Mouse (Mus musculus): Measurements from ENCODE around the gene Eri3.

Gene Eri3

DNA sequence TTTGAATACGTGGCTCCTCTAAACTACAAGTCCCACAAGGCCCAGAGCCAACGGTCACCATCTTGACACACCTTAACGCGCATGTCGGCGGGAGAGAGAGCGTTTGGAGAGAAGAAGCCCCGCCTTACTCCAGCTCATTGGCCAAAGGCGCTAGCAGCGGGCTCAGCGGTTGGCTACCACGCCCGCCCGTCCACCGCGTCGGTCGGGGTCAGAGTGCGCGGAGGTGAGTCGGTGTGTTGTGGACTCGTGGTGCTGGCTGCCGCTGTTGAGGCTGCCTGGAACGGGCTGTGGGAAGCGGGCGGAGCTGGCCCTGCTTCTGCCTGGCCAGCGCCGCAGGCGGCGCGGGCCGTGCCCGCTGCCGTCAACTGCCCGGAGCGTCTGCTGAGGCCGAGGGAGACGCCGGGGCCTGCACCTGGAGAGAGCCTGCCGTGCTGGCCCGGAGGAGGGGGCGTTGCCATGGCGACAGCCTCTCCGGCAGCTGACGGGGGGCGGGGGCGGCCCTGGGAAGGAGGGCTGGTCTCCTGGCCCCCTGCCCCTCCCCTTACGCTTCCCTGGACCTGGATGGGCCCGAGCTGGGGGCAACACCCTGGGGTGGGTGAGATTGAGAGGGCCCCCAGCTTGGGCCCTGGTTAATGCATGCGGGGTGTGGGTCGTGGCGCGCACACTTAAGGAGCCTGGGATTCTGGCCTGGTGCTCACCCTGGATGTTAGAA is at the start of gene Eri3:
Gene Eri3, plus strand, starts transcription at position 226 of the 712 bp plus-strand sequence.
- DNase-seq = peak; percentile 98

DNA sequence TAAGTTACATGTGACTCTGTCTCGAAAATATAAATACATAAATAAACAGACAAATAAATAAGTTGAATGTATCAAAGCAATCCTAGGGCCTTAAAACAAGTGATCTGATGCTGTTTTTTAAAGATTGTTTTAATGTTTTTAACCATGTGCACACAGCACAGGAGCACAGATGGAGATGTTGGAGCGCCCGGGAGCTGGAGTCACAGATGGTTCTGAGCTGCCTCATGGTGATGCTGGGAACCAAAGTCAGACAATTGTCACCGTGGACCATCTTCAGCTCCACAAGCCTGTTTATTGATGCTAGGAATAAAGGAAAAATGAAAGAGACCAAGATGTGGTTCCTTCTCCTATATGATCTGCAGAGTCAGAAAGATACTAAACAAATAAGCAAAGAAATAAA is 31.9 kb upstream of the Eri3 start:
- DNase-seq = no peak

DNA sequence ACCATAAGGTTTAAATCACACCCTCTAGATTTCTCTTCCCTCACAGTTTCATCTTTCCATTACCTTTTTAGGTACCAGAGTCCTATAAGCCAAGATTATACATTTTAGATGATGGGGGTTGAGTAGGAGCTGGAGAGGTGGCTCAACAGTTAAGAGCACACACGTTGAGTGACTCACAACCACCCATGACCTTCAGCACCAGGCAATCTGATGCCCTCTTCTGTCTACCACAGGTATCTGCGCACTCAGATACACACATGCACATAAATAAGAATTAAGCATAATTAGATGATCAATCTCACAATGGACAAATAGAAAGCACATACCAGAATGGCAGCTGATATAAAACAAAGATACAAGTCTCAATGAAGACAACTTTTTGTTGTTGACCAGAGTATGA is 28.8 kb upstream of the Eri3 start:
- no peak for DNase-seq

DNA sequence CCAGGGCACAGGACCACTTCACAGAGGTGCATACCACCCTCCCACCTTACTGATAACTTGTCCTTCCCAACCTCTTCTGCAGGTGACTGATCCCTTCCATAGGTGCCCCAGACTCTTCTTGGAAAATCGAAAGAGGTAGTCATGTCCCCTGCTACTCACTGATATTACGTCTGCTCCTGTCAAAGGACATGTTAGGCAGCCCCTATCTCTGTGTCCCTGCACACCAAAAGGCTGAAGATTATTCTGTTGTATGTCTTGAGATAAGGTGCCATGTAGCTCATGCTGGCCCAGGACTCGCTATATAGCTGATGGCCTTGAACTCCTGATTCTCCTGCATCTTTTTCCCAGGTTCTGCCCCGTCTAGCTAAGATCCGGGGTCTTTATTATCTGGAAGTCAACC is 24.2 kb upstream of the Eri3 start:
- DNase-seq = no peak

DNA sequence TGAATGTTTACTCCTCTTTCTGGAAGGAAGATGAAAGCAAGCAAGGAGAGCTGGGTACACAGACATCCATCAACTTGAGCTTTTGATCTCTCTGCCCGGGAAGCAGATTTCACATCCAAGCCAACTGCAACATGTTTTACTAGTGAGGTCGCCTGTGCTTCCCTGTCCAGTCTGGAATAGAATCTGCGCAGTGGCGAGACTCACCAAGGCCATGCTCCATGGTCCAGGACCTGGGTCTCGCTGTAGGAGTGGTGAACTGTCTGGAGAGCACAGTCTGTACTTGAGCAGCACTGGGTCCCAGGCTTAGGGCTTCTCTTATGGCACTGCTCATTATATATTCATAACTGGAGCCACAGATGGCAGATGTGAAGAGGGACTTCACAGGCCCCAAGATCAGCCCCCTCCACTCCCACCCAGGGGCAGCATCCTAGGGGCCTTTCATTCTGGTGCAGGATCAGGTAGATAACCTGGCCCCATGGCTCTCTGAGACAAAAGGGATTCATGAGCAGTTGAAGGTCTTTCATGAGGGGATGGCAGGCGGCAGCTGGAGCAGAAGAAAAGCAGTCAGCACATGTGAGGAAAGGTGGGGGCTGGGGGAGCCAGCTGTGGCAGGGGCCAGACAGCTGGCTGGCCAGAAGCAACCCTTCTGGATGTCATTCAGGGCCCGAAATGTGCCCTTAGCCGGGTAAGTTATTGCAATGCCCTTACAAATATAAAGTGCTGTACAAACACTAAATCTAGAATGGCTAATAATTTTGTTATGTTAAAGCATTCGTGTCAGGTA is 22.9 kb upstream of the Eri3 start:
- no peak for DNase-seq

DNA sequence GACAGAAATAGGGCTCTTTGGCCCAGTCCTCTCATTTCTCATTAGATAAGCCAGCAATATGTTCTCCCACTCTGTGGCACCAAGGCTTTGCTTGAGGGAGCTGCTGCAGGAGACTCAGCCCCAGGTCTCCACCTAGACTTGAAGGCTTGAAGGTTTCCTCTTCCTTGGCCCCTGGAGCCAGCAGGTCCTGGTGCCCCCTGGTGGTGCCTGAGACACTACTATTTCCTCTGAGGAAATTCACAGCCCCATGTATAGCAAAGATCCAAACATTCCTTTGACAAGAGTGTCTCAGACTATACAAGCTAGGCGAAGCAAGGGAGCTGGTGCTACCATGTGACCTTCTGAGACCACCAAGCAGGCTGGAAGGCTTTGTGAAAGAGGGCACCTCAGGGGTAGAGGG is 22.2 kb upstream of the Eri3 start:
- no peak for DNase-seq

DNA sequence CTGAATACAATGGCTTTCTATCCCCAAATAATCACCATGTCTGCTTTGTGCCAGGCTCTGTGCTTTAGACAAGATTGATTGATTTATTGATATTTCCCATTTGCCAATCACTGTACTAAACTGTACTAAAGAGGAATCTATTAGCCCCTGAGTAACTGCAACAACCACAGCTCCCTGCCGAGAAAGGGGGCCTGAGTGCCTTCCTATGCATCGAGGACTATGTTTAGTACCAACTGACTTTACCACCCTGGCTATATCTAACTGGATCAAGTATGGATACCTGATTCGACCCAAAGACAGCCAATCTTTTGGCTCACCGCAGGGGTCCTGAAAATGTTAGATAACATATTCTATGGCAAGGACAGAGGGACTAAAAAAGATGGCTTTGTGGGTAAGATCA is 20.3 kb upstream of the Eri3 start:
- DNase-seq = no peak

DNA sequence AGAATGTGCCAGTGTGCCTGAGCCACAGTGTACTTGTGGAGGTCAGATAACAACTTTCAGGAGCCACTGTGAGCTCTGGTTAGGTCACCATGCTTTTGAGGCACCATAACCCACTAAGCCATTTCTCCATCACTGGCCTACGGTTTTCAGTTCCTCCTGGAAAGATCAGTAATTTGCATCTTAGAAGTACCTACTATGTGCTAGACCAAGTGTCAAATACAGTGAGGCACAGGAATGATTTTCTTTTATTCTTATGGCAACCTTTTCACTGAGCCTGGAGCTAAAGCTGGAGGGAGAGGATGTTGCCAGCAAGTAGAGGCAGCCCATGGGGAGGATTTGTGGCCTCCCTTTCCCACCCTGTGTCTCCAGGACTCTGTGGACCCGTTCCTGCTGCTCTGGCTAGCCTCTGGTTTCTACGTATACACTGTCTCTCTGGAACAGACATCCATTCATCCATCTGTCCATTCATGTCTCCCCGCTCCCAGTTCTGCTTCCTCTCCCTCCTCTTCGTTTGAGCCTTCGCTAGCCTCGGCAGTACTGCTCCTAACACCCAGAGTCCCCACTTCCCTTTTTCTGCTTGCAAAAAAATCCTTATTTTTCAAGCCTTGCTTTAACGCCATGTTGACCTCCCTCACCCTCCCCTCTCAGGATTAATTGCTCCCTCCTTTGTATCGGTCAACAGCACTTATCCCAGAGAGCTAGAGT is 14.5 kb upstream of the Eri3 start:
- no peak for DNase-seq

DNA sequence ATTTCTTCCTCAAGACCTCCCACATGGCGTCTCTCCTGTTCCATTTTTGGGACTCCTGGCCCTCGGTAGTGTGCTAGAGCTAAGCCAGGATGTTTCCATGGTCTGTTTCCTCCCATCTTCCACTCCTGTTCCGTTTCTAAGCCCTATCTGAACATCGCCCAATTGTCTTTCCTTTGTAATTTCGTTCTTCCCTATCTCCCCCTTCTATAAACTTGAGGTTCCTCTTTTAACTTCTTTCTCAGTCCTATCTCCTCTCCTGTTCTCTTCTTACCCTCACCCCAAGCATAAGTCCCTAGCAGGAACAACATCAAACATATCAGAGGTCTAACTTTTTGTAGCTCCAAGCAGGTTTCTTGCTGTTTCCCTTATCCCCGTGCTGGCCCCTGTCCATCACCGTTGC is 13.2 kb upstream of the Eri3 start:
- no peak for DNase-seq

DNA sequence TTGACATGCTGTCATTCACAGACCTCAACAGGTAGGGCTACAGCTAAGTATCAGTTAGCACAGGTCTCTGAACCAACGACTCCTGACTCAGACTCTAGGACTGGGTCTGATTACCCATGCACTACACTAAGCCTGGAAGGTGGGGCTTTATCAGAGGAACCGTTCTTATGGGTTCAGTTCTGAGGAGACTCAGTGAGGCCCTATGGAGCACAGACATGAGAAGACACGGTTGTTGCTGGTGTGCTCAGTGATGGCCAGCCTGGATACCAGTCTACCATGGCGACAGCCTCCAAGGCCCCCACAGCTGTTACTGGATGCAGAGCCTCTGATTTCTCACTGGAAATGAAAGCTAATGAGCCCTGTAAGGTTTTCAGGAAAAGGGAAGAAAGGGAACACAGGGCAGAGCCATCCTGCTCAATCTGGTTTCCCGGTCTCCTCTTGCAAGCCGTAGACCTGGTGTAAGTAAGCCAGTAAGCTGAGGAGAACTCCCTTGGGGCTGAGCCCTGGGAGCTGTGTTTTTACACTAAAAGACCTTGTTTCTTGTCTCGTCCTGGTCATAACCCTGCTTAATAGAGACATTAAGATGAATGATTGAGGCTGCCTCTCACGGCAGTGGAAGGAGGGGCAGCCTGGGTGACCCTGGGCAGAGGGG is 10.7 kb upstream of the Eri3 start:
- DNase-seq = no peak

DNA sequence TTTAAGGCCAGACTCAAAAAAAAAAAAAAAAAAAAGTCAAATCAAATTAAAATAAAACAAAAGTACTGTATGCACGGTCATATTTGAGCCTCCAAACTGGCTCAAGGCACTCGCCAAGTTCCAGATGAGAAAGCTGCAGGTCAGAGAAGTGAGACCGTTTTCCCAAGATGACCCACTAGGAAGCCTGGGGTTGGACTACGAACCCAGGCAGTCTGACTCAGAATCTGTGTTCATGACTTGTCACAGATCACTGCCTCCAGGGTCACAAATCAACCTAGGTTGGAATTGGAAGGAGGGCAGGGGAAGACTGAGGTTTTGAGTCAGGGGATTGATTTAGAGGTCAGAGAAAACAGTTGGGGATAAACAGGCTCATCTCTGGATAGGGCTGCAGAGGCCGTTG is 9.6 kb upstream of the Eri3 start:
- no peak for DNase-seq

DNA sequence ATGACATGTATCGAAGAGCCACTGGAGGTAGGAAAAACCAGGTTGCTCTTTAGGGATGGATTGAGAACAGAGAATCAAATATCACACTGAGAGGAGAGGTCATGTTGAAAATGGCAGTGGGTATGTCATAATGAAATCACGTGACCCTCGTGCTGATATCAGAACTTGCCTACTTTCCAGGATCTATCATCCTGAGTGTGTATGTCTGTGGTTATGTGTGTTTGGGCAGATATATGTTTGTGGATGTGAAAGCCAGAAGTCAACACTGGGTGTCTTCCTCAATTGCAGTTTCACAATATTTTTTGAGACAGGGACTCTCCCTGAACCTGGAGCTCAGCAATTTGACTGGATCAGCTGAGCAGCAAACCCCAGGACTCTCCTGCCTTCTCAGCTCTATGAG is 4.7 kb upstream of the Eri3 start:
- no peak for DNase-seq

DNA sequence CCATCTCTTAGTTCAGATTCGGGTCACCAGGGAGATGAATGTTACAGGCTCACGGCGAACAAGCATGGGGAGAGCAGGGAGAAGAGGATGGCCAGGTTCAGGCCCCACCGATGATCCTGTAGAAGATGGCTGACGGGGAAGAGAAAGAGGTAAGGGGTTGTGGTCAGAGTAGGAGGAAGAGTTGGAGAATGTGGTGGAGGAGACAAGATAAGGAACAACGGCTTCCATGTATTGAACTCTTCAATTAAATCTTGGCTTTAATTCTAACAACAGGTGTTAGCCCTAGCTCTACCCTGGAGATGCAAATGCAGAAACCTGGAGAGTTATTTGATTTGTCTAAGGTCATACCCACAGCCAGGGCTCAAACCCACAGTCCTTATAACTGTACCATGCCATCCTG is 3.5 kb upstream of the Eri3 start:
- DNase-seq = no peak

DNA sequence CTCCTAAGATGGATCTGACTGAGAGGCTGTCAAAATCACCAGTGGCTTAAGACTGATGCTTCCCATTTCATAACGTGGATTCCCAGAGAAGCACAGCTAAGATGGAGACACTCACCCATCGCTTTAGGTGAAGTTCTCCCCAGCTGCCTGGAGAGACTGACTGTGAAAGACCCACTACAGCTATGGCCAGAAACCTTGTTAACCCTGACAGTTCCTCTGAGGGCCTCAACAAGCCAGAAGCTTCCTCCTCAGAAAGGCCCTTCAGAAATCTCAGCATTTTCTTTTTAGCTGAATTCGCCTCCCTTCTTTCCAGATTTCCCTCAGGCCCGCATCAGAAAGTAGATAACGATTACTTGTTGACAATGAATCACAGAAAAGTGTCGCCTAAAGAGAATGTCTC is 589 bp upstream of the Eri3 start:
- no peak for DNase-seq

DNA sequence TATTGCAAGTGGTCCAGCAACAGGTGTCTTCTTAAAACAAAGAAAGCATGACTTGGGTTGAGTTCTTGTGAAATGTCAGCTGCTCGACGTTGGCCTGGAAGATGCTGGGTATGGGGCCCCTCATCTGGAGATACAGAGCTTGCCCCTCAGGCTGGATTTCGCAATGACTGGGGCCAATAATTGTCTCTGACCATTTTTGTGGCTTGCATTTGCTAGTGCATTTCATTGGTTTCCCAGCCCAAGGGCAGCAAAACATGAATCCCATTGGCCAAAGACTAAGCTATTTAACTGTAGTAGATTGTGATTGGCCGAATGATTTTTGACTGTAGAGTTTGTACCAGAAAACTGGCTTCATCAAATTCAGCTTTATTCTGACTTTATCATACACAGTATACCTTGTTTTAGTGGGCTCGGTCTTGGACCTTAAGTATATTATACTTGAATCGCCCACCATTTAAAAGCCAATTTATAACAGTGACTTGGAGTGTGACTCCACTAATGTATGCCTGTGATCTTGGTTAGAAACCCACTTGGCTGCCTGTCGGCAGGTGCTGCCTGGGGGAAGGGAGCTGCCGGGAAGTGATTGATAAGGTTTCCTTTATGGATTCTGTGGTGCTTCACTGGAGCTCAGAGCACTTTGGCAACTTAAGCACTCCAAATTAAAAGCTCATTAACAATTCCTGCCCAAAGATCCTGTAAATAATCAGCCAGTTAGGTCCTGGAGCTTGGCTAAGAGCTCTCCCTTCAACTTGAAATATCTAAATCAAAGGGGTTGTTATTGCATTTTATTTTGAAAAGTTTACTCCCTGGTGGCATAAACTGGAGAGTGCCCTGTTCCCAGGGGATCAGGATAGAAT is 1.2 kb downstream of the Eri3 start:
- DNase-seq = no peak

DNA sequence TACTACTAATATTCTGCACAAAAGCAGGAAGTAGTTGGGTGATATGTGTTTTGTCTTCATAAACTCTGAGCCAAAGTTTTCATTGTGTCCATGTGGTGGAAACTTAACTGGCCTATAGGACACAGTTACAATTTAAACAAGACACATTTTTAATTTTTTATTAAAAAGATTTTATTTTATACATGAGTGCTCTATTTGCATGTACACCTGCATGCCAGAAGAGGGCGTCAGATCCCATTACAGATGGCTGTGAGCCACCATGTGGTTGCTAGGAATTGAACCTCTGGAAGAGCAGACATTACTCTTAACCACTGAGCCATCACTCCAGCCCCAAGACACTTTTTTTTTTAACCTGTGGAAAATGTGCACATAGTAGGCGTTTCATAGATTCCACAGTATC is 5.3 kb downstream of the Eri3 start:
- no peak for DNase-seq

DNA sequence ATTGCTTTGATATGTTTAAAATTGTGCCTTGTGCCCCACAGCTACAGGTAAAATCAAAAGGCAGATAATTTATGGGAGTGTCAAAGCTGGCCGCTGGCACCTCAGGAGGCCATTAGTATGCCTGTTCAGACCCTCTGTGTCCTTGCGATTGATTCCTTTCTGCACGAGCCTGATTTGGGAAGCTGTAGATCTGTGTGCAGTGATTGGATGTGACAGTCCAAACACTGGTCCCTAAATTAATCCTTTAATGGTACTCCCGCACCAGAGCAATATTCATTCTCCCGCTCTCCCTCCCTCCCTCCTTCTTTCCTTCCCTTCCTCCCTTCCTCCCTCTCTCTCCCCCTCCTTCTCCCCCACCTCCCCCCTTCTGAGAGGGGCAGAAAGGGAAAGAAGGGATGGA is 6.2 kb downstream of the Eri3 start:
- DNase-seq = no peak

DNA sequence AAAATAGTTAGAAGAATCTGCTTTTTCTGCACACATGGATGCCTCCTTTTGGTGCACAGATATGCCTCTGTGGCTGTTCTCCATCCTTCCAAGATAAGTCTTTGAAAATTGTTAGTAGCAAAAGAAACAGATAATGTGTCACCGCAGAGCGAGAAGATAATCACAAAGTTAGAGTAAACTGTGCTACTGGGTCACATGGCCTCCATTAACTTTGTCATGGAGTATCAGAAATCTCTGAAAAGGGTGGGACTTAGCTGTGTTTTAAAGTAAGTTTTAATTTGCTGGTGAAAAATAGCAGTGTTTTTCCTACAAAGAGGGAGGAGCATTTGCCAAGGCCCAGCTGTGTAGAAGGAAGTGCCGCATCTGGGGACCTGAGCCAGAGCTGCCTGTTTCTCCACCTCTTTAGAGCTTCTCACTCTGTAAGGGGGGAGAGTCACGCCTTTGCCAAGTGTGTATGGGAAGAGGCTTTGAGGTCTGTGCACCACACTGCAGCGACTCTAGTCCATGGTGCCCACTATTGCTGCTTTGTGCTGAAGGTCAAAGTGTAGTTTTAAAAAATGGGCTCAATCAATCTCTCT is 7.0 kb downstream of the Eri3 start:
- DNase-seq = no peak

DNA sequence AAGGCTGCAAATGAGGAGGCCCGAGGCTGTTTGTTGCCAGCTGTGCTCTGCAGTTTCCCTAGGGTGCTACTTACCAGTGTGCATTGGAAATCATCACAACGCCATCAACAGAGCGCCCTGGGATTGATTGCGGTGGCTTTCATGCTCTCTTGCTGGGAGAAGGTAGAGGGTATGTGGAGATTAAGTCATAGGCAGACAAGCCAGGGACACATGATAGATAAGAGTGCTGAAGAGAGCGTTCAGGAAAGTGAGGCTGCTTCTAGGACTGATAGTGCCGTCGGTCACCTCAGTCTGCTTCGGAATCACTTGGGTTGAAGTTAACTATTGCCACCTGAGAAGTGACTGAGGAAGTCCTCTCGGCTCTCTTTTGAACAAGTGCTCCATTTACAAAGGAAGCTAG is 13.8 kb downstream of the Eri3 start:
- DNase-seq = no peak

DNA sequence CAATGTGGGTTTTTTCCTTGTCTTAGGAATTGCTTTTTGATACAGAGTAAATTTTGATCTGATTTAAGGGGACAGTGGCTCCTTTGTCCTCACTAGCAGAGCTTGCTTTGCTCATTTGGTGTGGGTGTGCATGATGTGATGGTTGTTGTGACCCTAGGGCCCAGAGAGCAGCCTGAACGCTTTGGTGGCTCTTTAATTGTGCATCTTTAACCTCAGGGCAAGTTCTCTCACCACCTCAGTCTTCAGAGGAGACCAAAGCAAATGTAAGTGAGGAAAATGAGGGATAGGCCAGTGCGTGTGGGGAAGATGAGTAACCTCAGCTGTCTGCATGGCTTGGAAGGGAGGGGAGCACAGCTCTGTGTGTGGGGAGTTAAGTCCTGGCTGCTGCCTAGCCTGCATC is 18.7 kb downstream of the Eri3 start:
- DNase-seq = no peak

DNA sequence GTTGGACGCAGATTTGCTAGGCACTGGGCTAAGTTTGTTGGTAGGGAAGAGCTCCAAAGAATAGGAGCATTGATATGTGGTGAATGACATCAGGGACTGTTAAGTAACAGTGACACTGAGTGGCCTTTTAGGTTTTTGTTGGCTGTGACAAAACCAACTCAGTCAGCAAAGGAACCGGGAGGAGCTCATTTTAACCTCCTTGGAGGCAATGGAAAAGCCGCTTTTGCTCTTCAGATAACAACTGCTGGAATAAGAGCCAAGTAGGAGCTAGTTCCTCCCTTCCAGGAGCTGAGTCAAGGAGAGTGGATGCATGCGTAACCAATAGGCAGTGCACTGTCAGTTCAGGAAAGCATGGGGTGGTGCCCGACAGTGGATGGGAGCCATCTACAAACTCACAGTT is 20.8 kb downstream of the Eri3 start:
- no peak for DNase-seq

DNA sequence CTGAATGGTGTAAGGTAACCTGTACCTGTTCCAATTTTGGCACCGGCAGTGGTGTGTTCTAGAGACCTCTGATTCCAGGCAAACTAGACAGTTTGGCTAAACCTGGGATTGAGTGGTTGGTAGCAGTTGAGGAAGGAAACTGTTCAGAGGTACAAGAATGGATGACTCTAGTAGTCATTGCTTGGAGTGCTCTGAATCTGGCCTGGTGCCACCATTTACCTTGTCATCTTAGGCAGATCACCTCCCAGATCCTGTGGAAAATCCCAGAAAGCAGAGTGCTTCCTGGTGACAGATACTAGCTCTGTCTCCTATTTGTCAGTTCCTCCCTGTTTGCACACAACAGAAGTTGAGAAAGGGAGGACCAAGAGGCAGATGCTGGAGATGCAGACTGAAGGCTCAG is 27.4 kb downstream of the Eri3 start:
- no peak for DNase-seq
